ENCODE assay signal across 25 mouse cellular contexts in genomic region chr2:169037519-169037918, GRCm38 (mm10).
DNase-seq lines count a peak whose midpoint lies in the region; ATAC-seq and TF ChIP-seq lines count a peak whose summit lies in the region.
"Had no signal": no experiment of that assay in that cellular context is flagged by ENCODE, and none has a peak within 500 bp of the region (broad histone marks: within the 10 kb centered on the region; RNA-seq: fewer than 3 reads in every experiment).

No protein-coding gene starts in this region.

- H3K27me3 ChIP-seq in forebrain, embryonic 12.5 days, result no peaks in the 10 kb centered on the region
- no peaks in the 10 kb centered on the region for H3K27me3 ChIP-seq in forebrain, embryonic 11.5 days (ENCODE audit: control insufficient read depth, insufficient read depth, low read length)
- no peaks in the 10 kb centered on the region for H3K27me3 ChIP-seq in midbrain, embryonic 10.5 days (ENCODE audit: low read depth, poor library complexity, severe bottlenecking)
- H3K27me3 ChIP-seq in midbrain, embryonic 11.5 days (ENCODE audit: control insufficient read depth, insufficient read depth, low read length), result no peaks in the 10 kb centered on the region
- no peaks in the 10 kb centered on the region for H3K27me3 ChIP-seq in hindbrain, embryonic 16.5 days (replicated peaks; ENCODE audit: control insufficient read depth, insufficient read depth, low read length)
- no peaks in the 10 kb centered on the region for H3K27me3 ChIP-seq in midbrain, embryonic 15.5 days (replicated peaks)
- H3K27me3 ChIP-seq in stomach, postnatal 0 days (ENCODE audit: control insufficient read depth, insufficient read depth, low read length), result no peaks in the 10 kb centered on the region
- H3K27me3 ChIP-seq: embryonic facial prominence, embryonic 12.5 days; kidney, embryonic 15.5 days; limb, embryonic 13.5 days; lung, embryonic 15.5 days had no signal

- H3K9ac ChIP-seq in forebrain, embryonic 12.5 days, result no peak overlapping the region
- no peak overlapping the region for H3K9ac ChIP-seq in forebrain, embryonic 11.5 days (ENCODE audit: low read length)
- H3K9ac ChIP-seq in midbrain, embryonic 11.5 days (ENCODE audit: low read length), result no peak overlapping the region
- no peak overlapping the region for H3K9ac ChIP-seq in hindbrain, embryonic 16.5 days (ENCODE audit: low read depth, low read length)
- H3K9ac ChIP-seq in midbrain, embryonic 15.5 days, result no peak overlapping the region
- H3K9ac ChIP-seq in stomach, postnatal 0 days (ENCODE audit: low read length), result no peak overlapping the region
- H3K9ac ChIP-seq: embryonic facial prominence, embryonic 12.5 days; kidney, embryonic 15.5 days; limb, embryonic 13.5 days; lung, embryonic 15.5 days had no signal

- peaks cover 4% of the 10 kb centered on the region; the same call in 1 of the 2 replicates for H3K9me3 ChIP-seq in forebrain, embryonic 12.5 days
- peaks cover 3% of the 10 kb centered on the region for H3K9me3 ChIP-seq in forebrain, embryonic 11.5 days (ENCODE audit: control insufficient read depth, low read length)
- H3K9me3 ChIP-seq in midbrain, embryonic 10.5 days (replicated peaks), result peaks cover 10% of the 10 kb centered on the region
- H3K9me3 ChIP-seq in midbrain, embryonic 11.5 days (ENCODE audit: control insufficient read depth, low read length), result 0 out of 2 replicates have a peak, but pooled peaks cover 4% of the 10 kb centered on the region
- H3K9me3 ChIP-seq in hindbrain, embryonic 16.5 days (ENCODE audit: control insufficient read depth, low read length), result 0 out of 2 replicates have a peak, but pooled peaks cover 2% of the 10 kb centered on the region
- H3K9me3 ChIP-seq in midbrain, embryonic 15.5 days, result no peaks in the 10 kb centered on the region
- no peaks in the 10 kb centered on the region for H3K9me3 ChIP-seq in stomach, postnatal 0 days (ENCODE audit: control insufficient read depth, low read length)
- H3K9me3 ChIP-seq: embryonic facial prominence, embryonic 12.5 days had no signal

- H3K4me1 ChIP-seq in forebrain, embryonic 12.5 days, result peaks cover 27% of the 10 kb centered on the region
- H3K4me1 ChIP-seq in forebrain, embryonic 11.5 days (replicated peaks; ENCODE audit: control insufficient read depth, insufficient read depth, low read length), result peaks cover 4% of the 10 kb centered on the region
- H3K4me1 ChIP-seq in midbrain, embryonic 10.5 days, result peaks cover 25% of the 10 kb centered on the region
- H3K4me1 ChIP-seq in midbrain, embryonic 11.5 days (ENCODE audit: control insufficient read depth, insufficient read depth, low read length), result no peaks in the 10 kb centered on the region
- H3K4me1 ChIP-seq in hindbrain, embryonic 16.5 days (ENCODE audit: control insufficient read depth, insufficient read depth, low read depth, low read length), result no peaks in the 10 kb centered on the region
- peaks cover 13% of the 10 kb centered on the region; the same call in 1 of the 2 replicates for H3K4me1 ChIP-seq in midbrain, embryonic 15.5 days
- no peaks in the 10 kb centered on the region for H3K4me1 ChIP-seq in stomach, postnatal 0 days (replicated peaks; ENCODE audit: control insufficient read depth, insufficient read depth)
- H3K4me1 ChIP-seq: embryonic facial prominence, embryonic 12.5 days; kidney, embryonic 15.5 days; limb, embryonic 13.5 days; lung, embryonic 15.5 days had no signal

- H3K36me3 ChIP-seq in forebrain, embryonic 12.5 days (replicated peaks), result no peaks in the 10 kb centered on the region
- H3K36me3 ChIP-seq in forebrain, embryonic 11.5 days (ENCODE audit: control insufficient read depth, insufficient read depth, low read length), result no peaks in the 10 kb centered on the region
- H3K36me3 ChIP-seq in midbrain, embryonic 10.5 days, result no peaks in the 10 kb centered on the region
- H3K36me3 ChIP-seq in midbrain, embryonic 11.5 days (ENCODE audit: control insufficient read depth, insufficient read depth, low read length), result no peaks in the 10 kb centered on the region
- 0 out of 2 replicates have a peak, but pooled peaks cover 3% of the 10 kb centered on the region for H3K36me3 ChIP-seq in hindbrain, embryonic 16.5 days (ENCODE audit: control insufficient read depth, insufficient read depth, low read length)
- no peaks in the 10 kb centered on the region for H3K36me3 ChIP-seq in midbrain, embryonic 15.5 days (replicated peaks)
- no peaks in the 10 kb centered on the region for H3K36me3 ChIP-seq in stomach, postnatal 0 days (ENCODE audit: control insufficient read depth, insufficient read depth, low read length)
- H3K36me3 ChIP-seq: embryonic facial prominence, embryonic 12.5 days; G1E; kidney, embryonic 15.5 days; limb, embryonic 13.5 days; lung, embryonic 15.5 days had no signal

- DNase-seq in forebrain, embryonic 11.5 days (ENCODE audit: low spot score), result no peak
- DNase-seq in midbrain, embryonic 10.5 days (ENCODE audit: low spot score), result no peak
- no peak for DNase-seq in midbrain, embryonic 11.5 days (ENCODE audit: low spot score, missing footprints)
- no peak for DNase-seq in stomach, postnatal 0 days (ENCODE audit: low spot score)
- DNase-seq in layer of hippocampus, postnatal 36 days, result no peak
- DNase-seq: adrenal gland, postnatal 10 days; cerebellum, adult 11 months; cerebellum, adult 9-10 months; gastrocnemius, postnatal 14 days; heart, postnatal 14 days; kidney, adult 11 months; kidney, postnatal 25 days; right cerebral cortex, postnatal 4 days; thymus, adult 2 months; thymus, postnatal 36 days had no signal

- 78% methylated on average over 9 of the region's 9 CpGs for WGBS in forebrain, embryonic 12.5 days
- WGBS in forebrain, embryonic 11.5 days, result 87% methylated on average over 9 of the region's 9 CpGs
- WGBS in midbrain, embryonic 10.5 days, result 91% methylated on average over 9 of the region's 9 CpGs
- WGBS in midbrain, embryonic 11.5 days, result 87% methylated on average over 9 of the region's 9 CpGs
- WGBS in hindbrain, embryonic 16.5 days, result 53% methylated on average over 9 of the region's 9 CpGs
- WGBS in midbrain, embryonic 15.5 days, result 34% methylated on average over 9 of the region's 9 CpGs
- WGBS in stomach, postnatal 0 days, result 83% methylated on average over 9 of the region's 9 CpGs

- TF ChIP-seq CTCF in stomach, postnatal 0 days (IDR thresholded peaks at IDR 0.05; ENCODE audit: low read depth), result no peak

- no peak overlapping the region for H3K4me2 ChIP-seq in forebrain, embryonic 12.5 days
- no peak overlapping the region for H3K4me2 ChIP-seq in forebrain, embryonic 11.5 days (ENCODE audit: low read depth, low read length, severe bottlenecking)
- H3K4me2 ChIP-seq in midbrain, embryonic 11.5 days, result no peak overlapping the region
- H3K4me2 ChIP-seq in hindbrain, embryonic 16.5 days (ENCODE audit: low read length), result peak overlapping the region; percentile 25
- peak overlapping the region; percentile 19; the same call in 1 of the 2 replicates for H3K4me2 ChIP-seq in midbrain, embryonic 15.5 days
- H3K4me2 ChIP-seq in stomach, postnatal 0 days (replicated peaks; ENCODE audit: low read depth), result no peak overlapping the region
- H3K4me2 ChIP-seq: embryonic facial prominence, embryonic 12.5 days; kidney, embryonic 15.5 days; limb, embryonic 13.5 days; liver, embryonic 11.5 days; lung, embryonic 15.5 days had no signal

- TF ChIP-seq EP300 in stomach, postnatal 0 days (optimal IDR thresholded peaks at IDR 0.05), result no peak

- no peak for ATAC-seq in forebrain, embryonic 12.5 days (ENCODE audit: low FRiP score)
- no peak for ATAC-seq in forebrain, embryonic 11.5 days (replicated peaks; ENCODE audit: low FRiP score)
- ATAC-seq in midbrain, embryonic 11.5 days (ENCODE audit: low FRiP score), result no peak
- no peak for ATAC-seq in hindbrain, embryonic 16.5 days
- no peak for ATAC-seq in midbrain, embryonic 15.5 days (replicated peaks)
- ATAC-seq in stomach, postnatal 0 days (ENCODE audit: low FRiP score, low TSS enrichment), result no peak
- ATAC-seq: inflammation-experienced regulatory T-cells, adult 6 months had no signal

- peak overlapping the region; percentile 78 for H3K27ac ChIP-seq in forebrain, embryonic 12.5 days
- H3K27ac ChIP-seq in forebrain, embryonic 11.5 days (ENCODE audit: low read depth, low read length), result no peak overlapping the region
- 0 out of 2 replicates have a peak overlapping the region, but pooled peaks have one; percentile 42 for H3K27ac ChIP-seq in midbrain, embryonic 10.5 days (replicated peaks)
- H3K27ac ChIP-seq in midbrain, embryonic 11.5 days (ENCODE audit: low read depth, low read length), result no peak overlapping the region
- peak overlapping the region; percentile 29; the same call in 1 of the 2 replicates for H3K27ac ChIP-seq in hindbrain, embryonic 16.5 days (ENCODE audit: low read depth, low read length)
- H3K27ac ChIP-seq in midbrain, embryonic 15.5 days, result peak overlapping the region; percentile 75
- no peak overlapping the region for H3K27ac ChIP-seq in stomach, postnatal 0 days (replicated peaks)
- H3K27ac ChIP-seq: embryonic facial prominence, embryonic 12.5 days; kidney, embryonic 15.5 days; limb, embryonic 13.5 days; lung, embryonic 15.5 days had no signal

- H3K4me3 ChIP-seq in forebrain, embryonic 12.5 days (replicated peaks), result no peak overlapping the region
- no peak overlapping the region for H3K4me3 ChIP-seq in forebrain, embryonic 11.5 days (ENCODE audit: low read depth, low read length)
- H3K4me3 ChIP-seq in midbrain, embryonic 10.5 days, result no peak overlapping the region
- H3K4me3 ChIP-seq in midbrain, embryonic 11.5 days (ENCODE audit: low read depth, low read length), result no peak overlapping the region
- no peak overlapping the region for H3K4me3 ChIP-seq in hindbrain, embryonic 16.5 days (ENCODE audit: low read length)
- H3K4me3 ChIP-seq in midbrain, embryonic 15.5 days, result no peak overlapping the region
- no peak overlapping the region for H3K4me3 ChIP-seq in stomach, postnatal 0 days (ENCODE audit: low read depth, low read length)
- H3K4me3 ChIP-seq: embryonic facial prominence, embryonic 12.5 days; kidney, embryonic 15.5 days; limb, embryonic 13.5 days; lung, embryonic 15.5 days had no signal

Comparison
In these comparisons a context has a peak if more than half of its experiments do, and no peak if none do; other contexts are left out.
1. H3K27ac ChIP-seq: peak in forebrain, embryonic 12.5 days (single experiment), midbrain, embryonic 10.5 days (single experiment), hindbrain, embryonic 16.5 days (single experiment) and midbrain, embryonic 15.5 days (single experiment); none in forebrain, embryonic 11.5 days (single experiment), midbrain, embryonic 11.5 days (single experiment) and stomach, postnatal 0 days (single experiment).
2. H3K4me2 ChIP-seq: peak in hindbrain, embryonic 16.5 days (single experiment) and midbrain, embryonic 15.5 days (single experiment); none in forebrain, embryonic 12.5 days (single experiment), forebrain, embryonic 11.5 days (single experiment), midbrain, embryonic 11.5 days (single experiment) and stomach, postnatal 0 days (single experiment).